Mouse (Mus musculus) MN1 (cell line): ENCODE results near the gene Cirbp.

Experiments used
- DNase-seq: peaks from one replicate; pipeline ENCODE4 v3.0.0-alpha.2; 2016; ENCODE audit warnings: low spot score

Cirbp gene

DNA sequence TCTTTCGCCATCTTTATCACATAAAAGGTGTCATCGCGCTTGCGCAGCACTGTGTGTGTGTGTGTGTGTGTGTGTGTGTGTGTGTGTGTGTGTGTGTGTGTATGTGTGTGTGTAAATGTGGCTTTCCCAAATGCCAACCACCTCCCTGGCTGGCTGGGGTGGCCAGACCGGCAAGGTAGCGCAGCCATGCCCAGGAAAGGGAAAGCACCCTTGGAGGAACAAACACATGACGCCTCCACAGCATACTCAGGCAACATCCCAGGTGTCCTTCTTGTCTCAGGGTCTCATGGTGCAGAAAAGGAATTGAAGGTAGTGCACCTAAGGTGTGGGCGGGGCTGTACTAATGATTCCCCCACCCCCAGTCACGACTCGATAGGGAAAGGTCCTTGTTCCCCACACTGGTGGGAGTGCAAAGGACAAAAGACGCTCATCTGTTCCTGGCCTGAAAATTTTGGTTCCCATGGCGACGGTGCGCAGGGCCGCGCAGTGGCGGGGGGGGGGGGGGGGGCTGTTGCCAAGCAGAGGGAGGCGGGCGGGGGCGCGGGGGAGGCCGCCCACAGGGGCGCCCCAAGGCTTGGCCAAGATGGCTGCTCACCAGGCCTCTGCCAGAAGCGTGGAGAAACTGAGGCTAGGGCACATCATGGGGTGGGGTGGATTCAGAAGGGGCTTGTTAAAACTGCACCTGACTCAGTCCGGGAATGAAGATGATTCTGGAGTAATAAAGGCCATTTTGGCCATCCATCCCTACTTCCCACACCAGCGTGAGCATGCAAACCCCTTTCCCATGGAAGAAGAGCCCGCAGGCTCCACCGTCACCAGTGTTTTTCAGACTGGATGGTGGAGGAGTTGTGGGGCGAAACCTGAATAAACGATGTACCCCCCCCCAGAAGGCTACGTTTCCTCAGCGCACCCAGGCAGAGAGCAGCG lies 27.9 kb upstream of the Cirbp start:
- peak; percentile 62 for DNase-seq

DNA sequence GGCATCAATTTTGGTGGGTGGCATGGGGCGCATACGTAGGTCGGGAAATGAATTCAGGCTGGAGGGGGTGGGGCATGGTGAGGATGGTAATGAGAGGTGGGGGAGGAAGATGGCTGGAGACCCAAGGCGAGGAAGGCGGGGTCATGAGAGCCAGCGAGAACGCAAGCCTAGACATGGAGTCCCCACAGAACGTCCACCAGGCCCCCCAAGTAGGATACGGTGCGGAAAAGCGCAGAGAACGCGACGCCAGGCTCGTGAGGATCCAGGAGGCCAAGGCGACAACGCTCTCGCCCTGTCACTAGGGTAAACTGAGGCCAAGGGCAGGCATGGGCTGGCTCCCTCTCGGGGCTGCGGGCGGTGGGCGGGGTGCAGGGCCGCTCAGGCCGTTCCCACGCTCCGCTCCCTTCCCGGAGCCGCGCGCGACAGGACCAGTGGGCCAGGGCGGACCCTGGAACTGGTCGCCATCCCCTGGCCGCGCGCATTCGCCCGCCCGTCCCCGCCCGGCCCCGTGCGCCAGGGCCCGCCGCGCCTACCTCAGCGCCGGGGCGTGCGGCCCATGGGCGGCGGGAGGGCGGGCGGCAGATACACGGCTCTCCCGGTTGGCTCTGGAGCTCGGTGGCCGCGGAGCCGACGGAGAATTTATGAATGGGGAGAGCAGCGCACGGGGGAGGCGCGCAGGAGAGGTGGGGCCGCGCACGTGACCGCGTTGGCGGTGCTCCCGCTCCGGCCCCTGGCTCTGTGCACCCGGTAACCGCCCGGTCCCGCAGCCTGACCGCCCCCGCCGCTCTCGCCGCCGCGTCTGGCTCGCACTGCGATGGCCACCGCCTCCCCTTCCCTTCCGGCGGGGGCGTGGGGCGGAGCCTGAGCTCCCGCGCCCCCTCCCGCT lies 27.0 kb upstream of the Cirbp start, which contains the start of gene Atp5d:
Gene Atp5d (plus strand): TSS at position 80 of the 886 bp plus-strand sequence.
- peak; percentile 78 for DNase-seq

DNA sequence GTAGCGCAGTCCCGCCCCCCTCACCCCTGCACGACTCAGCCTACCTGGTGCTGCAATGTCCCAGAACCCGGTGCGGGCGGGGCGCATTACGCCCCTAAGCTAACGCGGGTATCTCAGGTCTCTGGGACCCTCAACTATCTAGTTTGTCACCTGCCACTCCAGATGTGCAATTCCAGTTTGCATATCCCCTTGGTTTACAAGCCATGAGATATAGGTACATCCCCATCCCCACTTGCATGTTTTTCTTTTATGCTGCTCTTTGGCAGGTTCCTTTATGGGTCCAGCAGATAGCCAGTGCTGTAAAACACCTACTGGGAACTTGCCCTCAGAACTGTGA lies 26.4 kb upstream of the Cirbp start:
- no peak for DNase-seq

DNA sequence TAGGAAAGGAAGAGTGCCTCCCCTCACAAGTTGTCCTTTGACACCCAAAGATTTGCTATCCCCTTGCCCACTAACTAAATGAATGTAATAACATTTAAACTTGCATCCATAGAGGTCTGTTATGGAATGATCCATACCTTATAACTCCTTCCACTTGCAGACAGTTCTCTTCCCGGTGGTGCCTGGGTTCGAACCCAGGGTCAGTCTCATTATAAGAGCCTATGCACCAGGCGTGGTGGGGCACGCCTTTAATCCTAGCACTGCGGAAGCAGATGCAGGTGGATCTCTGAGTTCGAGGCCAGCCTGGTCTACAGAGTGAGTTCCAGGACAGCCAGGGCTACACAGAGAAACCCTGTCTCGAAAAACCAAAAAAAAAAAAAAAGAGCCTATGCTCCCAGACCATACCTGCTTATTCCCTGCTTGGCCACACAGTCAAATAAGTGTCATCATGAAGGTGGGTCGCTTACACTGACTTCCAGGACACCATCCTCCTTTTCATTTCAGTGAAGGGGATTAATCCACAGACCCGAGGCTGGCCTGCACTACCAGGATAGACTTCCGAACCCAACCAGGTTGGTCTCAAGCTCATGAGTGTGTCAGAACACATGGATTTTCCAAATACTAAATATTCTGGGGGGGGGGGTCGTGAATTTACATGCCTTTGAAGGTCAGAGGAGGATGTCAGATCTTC lies 25.7 kb upstream of the Cirbp start:
- DNase-seq: peak; percentile 20

DNA sequence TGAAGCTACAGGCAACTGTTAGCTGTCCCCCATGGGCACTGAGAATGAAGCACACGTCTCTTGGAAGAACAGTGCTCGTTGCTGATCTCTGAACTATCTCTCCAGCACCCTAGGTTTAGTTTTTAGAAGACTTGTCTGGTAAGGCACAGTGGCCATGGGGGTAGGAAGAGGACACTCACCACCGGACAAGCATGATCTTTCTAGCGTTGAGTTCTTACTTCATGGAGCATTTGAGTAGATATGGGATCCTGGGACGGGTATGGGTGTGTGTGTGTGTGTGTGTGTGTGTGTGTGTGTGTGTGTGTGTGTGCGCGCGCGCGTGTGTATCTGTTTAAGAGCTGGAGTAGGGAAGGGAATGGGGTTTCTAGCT lies 25.1 kb upstream of the Cirbp start, which contains the start of gene Cbarp:
Gene Cbarp (minus strand): TSS at position 170 of the 370 bp plus-strand sequence.
- DNase-seq: no peak

DNA sequence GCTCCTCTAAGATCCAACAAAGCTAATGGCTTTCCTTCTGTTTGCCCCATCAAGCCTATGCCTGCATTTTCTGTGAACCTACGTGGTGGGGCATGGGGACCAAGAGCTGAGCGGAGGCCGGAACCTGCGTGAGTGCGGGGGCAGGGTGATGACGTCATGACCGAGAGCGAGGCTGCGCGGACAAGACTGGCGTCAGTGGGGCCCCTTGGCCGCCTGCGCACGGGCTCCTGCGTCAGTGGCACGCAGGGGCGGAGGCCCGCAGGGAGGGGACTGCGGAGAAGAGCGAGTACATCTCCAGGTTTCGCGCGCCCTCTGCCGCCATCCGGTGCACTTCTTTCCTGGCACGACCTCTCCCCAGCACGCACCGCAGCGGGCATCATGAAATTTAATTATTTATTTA lies 24.5 kb upstream of the Cirbp start:
- peak; percentile 99 for DNase-seq

DNA sequence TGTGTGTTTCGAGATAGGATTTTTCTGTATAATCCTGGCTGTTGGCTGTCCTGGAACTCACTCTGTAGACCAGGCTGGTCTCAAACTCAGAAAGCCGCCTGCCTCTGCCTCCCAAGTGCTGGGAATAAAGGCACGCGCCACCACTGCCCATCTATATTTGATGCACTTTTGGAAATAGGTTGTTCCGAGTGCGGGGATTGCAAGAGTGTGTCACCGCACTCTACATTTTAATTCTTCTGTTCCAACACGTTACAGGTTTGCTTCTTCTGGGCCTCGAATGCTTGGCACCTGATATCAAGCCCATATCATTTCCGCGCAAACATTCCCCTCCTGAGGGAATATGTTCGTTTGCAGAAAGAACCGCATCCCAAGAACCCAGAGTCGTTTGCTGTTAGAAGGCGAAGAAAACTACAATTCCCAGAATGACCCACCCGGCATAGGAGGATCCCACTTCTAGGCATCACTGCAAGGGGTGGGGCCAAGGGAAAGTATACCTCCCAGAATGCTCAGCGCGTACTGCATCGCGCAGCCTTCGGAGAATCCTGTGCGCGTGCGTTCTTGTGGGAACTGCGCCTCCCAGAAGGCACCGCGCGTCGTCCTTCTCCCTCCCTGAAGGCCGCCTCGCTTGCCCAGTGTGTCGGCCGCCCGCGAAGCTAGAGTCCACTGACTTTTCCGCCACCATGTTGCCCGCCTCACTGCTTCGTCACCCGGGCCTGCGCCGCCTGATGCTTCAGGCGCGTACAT lies 23.8 kb upstream of the Cirbp start:
- peak; percentile 100 for DNase-seq

DNA sequence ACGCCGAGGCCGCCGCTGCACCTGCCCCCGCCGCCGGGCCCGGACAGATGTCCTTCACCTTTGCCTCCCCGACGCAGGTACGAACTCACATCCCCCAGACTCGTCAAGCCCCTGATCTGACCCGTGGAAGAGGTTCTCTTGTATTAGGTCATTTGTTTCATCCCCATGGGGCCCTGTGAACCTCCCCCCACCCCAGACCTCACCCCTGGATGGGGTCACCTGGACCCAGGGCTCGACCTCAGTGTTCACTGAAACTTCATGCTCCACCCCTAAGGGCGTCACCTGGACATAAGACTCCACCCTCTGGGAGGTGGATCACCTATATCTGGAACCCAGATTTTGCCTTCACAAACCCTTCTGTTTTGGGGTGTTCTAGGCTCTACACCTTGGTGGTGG lies 23.3 kb upstream of the Cirbp start:
- DNase-seq: peak; percentile 56

DNA sequence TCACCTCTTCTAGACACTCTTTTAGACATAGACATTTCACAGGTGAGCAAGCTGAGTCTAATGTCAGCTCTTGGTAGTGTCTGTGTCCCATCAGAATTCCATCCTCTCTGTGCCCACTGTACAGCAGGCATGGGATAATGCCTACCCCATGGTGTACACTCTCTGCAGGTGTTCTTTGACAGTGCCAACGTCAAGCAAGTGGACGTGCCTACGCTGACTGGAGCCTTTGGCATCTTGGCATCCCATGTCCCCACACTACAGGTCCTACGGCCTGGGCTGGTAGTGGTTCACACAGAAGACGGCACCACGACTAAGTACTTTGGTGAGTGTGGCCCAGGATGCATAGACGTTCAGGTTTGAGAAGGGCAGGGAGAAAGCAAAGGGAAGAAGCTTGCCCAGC lies 22.1 kb upstream of the Cirbp start:
- DNase-seq: no peak

DNA sequence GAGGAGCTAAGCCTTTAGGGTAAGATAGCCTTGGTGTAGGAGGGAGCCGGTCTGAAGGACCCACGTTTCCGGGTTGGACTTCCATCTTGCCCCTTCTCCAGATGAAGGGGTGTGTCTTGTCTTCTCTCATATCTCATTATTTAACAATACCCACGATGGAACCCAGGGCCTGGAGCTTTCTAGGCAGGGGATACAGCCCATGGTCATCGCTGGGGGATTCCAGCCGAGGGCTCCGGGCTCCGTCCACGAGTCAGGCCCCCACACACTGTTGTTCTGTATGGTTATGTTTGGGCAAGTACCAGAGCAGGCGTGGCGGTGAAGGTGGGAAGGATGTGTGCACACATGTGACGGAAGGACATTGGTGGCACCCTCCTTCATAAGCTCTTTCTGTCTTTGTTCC lies 21.6 kb upstream of the Cirbp start:
- no peak for DNase-seq

DNA sequence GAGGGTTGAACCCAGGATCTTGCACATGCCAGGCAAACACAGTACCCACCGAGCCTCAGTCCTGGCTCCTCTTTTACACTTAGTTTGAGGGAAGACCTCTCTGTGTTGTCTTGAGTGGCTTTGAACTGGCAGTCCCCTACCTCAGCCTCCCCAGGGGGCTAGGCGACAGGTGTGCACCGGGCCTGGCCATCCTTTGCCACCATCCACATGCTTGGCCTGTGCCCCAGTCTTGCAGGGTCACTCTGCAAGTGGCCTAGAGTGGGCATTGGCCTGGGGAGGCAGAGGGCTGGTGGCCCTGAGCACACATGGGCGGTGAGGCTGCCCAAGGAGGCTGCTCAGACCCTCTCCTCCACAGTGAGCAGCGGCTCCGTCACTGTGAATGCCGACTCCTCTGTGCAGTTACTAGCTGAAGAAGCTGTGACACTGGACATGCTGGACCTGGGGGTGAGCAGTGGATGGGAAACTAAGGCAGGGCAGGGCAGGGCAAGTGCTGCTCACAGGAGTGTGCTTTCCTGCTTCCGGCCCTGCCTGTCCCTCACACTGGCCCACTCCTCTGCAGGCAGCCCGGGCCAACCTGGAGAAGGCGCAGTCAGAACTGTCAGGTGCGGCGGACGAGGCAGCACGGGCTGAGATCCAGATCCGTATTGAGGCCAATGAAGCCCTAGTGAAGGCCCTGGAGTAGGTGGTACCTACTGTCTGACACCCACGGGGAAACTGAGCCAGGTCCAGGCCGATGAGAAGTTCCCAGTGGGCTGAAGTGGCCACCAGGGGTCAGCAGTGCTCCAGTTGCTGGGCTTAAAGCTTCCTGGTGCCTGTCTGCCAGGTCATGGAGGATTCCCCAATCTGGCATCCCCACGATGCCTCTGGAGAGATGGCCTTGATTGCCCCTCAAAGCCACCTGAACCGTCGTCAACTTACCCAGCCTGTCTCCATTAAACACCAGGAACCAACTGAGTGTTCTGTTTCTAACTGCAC lies 20.6 kb upstream of the Cirbp start:
- DNase-seq: peak; percentile 90

DNA sequence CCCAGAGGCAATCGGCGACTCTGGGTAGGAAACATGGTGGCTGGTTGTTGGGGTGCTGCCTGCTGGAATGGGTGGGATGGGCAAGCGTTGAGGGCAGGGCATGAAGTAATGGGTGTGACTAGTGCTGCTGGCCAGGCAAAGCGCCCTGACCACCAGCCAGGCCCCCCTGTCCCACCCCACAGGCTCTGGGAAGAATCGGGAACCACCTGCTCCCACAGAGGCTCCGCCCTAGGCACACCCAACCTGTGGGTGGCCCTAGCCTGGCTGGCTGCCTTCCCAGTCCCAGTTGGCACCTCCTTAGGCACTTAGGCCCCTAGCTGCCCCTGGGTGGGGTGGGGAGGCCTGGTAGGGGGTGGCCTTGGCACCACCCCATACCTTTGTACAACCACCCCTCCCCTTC lies 19.9 kb upstream of the Cirbp start:
- peak; percentile 59 for DNase-seq

DNA sequence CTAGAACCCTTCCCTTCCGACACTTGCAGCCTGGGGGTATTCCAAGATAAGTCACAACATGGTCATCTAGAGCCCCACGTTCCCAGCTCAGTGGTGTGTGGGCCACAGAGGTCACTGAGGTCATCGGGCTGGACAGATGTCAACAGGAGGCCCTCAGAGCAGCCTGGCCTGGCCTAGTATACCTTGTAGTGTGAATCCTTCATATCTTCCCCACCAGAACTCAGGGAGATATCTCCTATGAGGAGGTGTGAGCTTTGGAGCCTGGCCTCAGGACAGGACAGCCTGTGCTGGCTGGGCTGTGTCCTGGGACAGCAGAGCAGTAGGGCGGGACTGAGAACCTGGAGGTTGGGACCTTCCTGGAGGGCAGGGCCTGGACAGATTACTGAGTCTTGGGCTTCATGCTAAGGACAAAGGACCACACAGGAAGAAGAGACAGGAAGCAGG lies 19.2 kb upstream of the Cirbp start:
- DNase-seq: no peak

DNA sequence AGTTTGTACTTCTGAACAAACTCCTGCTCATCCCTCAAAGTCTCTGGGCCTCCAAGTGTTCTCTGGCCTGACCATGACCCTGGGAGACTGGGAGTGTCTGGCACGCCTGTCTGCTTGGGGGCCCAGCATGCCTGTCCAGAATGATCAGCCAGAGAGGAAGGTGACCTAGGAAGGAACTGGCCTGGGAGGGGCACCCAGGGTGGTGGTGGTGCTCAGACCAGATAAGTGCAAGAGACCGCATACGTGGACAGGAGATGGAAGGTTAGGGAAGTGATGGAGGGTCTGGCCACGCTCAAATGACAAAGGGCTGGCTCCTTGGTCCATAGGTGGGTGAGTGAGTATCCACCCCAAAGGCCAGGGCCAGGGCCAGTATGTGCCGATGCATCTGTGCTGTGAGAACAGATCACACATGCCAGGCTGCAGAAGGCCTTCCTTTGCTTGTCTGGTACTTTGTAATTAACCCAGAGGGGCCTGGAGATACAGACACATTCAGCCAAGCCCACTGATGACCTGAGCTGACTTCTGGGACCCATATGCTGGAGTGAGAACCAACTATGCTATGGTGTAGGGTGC lies 18.6 kb upstream of the Cirbp start:
- DNase-seq: peak; percentile 69

DNA sequence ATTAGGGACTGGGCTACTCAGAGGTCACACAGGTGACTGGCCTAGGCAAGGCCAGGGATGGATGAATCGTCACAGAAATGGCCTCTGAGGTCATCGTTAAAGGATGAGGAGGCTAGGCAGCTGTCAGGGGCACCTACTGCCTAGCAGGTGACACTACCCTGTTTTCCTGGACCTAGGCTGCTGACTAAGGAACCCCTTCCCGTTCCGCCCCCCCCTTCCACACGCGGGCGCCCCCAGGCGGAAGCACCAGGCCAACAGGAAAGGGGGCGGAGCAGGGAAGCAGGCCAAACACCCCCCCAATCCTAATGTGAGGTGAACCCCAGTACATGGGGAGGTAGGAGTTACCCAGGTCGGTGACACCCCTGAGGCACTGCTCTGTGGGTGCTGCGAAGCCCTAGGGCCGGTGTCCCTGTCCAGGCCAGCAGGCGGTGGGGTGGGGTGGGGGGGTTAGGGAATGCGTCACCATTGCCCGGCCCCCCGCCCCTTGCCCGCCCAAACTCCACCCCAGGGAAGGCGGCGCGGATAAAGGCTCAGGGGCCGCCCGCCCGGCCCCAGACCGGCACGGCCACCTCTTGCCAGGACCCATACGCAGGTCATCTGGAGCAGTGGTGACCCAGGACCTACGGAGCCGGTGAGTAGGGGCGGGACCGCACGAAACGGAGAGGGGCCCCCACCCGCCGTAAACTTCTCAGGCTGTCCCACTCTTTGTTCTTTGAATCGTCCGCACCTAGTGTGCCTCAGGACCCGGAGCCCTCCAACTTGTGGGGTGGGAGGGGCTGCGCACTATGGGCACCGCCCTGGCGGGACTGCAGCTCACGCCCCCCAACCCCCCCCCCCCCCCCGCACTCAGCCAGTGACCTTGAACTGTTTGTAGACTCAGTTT lies 17.8 kb upstream of the Cirbp start, which contains the start of gene Midn:
Gene Midn (plus strand): TSS at position 554 of the 883 bp plus-strand sequence.
- DNase-seq: peak; percentile 89

DNA sequence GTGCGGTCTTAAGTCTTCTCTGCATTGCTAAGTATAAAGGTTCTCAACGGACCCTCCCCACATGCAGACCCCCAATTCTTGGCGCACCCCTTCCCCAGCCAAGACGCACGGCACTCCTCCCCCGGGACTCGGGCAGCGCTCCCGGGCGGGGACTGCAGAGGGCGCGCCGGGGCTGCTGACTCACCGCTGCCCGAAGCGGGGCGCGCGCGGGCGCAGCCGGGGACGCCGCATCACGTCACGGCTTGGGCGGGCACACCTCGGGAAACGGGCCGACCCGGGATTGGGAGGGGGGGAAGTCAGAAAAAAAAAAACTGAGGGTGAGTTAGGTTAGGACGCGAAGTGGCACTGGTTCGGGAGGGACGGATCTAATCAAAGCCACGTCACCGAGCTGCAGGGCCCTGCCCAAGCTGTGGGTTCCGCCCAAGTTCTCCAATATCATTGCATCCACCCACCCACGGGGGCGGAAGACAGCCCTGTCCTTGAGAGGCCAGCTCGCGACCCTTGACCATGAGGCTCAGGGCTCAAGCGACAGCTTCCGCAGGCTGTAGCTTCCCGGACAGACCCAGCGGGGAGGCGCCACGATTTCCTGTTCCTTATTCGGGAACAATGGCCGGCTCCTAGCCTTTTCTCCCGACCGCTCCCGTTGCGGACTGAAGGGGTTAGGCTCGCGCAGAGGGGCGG lies 17.0 kb upstream of the Cirbp start:
- peak; percentile 97 for DNase-seq

DNA sequence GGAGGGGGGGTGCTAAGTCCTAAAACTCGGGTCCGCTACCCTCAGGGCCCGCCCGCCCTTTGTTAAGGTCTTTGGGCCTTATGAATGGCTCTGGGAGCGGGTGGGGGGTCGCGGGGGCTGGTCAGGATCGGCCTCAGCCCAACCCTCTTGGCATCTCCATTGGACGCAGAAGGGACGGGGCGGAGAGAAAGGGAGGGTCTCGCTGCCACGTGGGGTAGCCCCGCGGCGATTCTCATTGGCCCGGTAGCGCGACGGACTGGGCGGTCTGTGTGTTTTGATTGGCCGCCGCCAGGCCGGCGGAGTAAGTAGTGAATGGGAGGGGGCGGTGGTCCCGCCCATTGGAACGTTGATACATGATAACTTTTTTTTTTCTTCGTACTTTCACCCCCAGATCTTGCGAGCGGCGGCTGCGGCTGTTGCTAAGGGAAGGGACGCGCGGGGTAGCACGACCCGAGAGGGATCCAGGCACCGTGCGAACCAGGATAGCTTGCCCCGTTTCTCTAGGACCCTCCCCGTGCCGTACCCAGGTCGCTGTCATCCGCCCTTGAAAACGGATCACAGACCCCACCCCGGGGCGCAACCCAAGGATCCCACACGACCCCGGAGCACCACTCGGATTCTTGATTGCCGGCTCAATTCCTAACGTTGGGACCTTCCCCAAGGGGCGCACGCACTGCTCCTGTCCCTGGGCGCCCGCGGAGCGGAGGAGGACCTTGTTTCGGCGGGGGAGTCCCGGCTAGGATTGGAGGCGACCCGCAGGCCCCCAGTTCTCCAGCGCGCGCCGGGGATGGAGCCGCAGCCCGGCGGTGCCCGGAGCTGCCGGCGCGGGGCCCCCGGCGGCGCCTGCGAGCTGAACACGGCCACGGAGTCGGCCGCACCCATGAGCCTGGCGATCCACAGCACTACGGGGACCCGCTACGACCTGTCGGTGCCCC lies 16.2 kb upstream of the Cirbp start:
- DNase-seq: peak; percentile 100
